Mouse (Mus musculus) cortical plate, adult 2 months (tissue): ENCODE results near the gene Arid1b.

Experiments used
- CTCF ChIP-seq: fragments of 200-500 bp; IDR thresholded peaks from 2 replicates; pipeline ENCODE4 v1.5.1; 2011; ENCODE audit warnings: mild to moderate bottlenecking, control low read depth, low read length; ENCODE audit not compliant: insufficient read depth; ENCODE audit errors: extremely low read depth
- POLR2A ChIP-seq: fragments of 200-500 bp; IDR thresholded peaks from 2 replicates; pipeline ENCODE4 v1.6.1; 2011; ENCODE audit warnings: mild to moderate bottlenecking, low read length, control low read depth; ENCODE audit not compliant: insufficient read depth; ENCODE audit errors: extremely low read depth

GRCm38 (mm10) chr17:5295086-5295947 lies 301.2 kb downstream of the Arid1b start:
- TF ChIP-seq CTCF: no peak
- peak; percentile 44; the same call in 1 of the 2 replicates for TF ChIP-seq POLR2A
